Mouse (Mus musculus) liver, postnatal 0 days (tissue): ENCODE measurements around the gene Gm21970.

Experiments
- CTCF ChIP-seq: sonication (generic); IDR thresholded peaks from 2 replicates; pipeline ENCODE4 v1.5.1; 2016; ENCODE audit warnings: antibody characterized with exemption, low read depth
- EP300 ChIP-seq: IDR thresholded peaks from 2 replicates; pipeline ENCODE4 v1.6.1; 2016; ENCODE audit warnings: antibody characterized with exemption, low read depth, mild to moderate bottlenecking

DNA sequence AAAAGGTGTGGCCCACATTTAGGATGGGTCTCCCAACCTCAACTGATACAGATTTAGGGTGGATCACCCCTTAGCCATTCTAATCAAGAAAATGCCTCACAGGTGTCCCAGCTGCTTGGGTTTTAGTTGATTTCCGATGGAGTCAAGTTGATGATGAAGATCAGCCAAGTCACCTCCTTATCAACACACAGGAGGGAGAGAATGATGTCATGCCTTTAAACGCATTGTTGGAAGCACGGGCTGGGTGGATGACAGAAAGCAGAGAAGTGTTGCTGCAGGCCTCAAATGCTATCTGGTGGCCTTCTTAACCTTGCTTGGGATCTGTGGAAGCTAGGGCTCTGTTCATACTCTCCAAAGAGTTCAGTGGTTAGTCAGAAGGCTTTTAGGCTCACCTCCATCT, 42.6 kb downstream of the Gm21970 start:
- TF ChIP-seq CTCF (no peak), EP300 (no peak)
